Mouse (Mus musculus) small intestine, adult 2 months (tissue): ENCODE results near the gene Rpl37a.

Experiments
- CTCF ChIP-seq: fragments of 200-500 bp; IDR thresholded peaks from 2 replicates; pipeline ENCODE4 v1.5.1; 2012; ENCODE audit warnings: low read depth, mild to moderate bottlenecking, control low read depth, inconsistent platforms, low read length, moderate library complexity, mixed read lengths; ENCODE audit not compliant: insufficient replicate concordance, insufficient read length; ENCODE audit errors: extremely low read depth
- POLR2A ChIP-seq: fragments of 200-500 bp; IDR thresholded peaks from 2 replicates; pipeline ENCODE4 v1.6.1; 2012; ENCODE audit warnings: low read depth, mild to moderate bottlenecking, control low read depth, inconsistent platforms, low read length, moderate library complexity

DNA sequence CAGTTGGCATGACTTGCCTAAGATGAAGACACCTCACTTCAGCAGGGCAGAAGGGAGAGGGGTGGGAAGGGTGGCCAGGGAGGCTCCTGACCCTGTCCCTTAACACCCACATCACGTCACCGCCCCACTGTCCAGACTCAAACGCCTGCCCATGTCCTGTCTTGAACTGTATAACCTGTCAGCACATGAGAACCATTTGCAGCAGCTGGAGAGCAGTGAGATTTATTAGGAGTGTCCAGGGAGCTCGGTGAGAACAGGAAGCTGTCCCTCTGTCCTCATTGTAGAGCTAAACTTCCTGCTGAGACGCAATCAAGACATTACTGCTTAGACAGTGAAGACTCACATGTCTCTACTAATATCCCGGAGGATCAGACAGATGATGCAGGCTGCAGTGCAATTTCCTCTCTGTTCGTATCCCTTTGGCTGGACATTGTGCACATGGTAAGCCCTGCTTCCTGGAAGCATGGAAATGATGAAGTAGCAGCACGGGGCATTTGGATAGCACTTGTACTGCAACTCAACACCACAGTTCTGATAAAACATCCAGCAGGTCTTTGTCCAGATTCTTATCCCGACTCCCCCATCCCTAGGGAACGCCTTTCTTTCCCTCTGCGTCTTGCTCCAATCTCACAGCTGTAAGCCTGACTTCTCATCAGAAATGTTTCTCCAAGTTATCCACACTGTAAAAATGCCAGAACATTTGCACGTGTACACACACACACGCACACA is 25.5 kb downstream of the Rpl37a start:
- TF ChIP-seq CTCF (no peak), POLR2A (no peak)
